Mouse (Mus musculus): Measurements from ENCODE around the gene Diexf.

- no peak for TF ChIP-seq CTCF (IDR thresholded peaks at IDR 0.05; ENCODE audit: low read depth)
- no peak for TF ChIP-seq EP300 (IDR thresholded peaks at IDR 0.05; ENCODE audit: low read depth)
Observed at GRCm38 (mm10) chr1:193053065-193053464, 77.0 kb downstream of the Diexf start.

Measured in liver, embryonic 14.5 days (tissue).